Mouse (Mus musculus): ENCODE results near the gene Dlg1.
A peak's percentile ranks its signal among the peaks of the same experiment; 100 is the strongest.
"Not testable (repeated sequence)": the region's sequence is repeated elsewhere in the genome, so short reads cannot be mapped to it uniquely, and the experiment has no call there.

The Dlg1 gene

DNA sequence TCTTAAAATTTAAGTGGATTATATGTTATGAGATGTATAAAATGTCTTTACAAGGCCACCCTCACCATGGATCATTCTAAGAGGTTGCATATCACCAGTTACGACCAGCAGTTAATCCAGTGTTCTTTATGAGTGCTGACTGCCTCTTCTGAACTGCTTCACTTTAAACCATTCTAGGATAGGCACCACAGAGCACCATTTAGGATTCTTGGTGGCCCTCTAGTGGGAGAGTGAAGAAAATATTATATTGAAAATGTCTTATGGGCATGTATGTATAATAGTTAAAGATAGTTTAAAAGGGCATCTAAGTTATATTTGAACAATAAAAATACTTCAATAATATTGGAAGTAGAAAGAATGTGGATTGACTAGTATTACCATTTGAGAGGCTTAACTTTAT, 60.9 kb downstream of the Dlg1 start:
- no peaks in the 10 kb centered on the region for H3K36me3 ChIP-seq (ENCODE audit: insufficient read depth, low read length)
- H3K9me3 ChIP-seq (ENCODE audit: low read length): no peaks in the 10 kb centered on the region
- H3K27me3 ChIP-seq (ENCODE audit: insufficient read depth, low read length): no peaks in the 10 kb centered on the region
- 0 out of 2 replicates have a peak, but pooled peaks cover 4% of the 10 kb centered on the region for H3K4me1 ChIP-seq (replicated peaks; ENCODE audit: low read depth, low read length)
- no peak overlapping the region for H3K4me3 ChIP-seq (replicated peaks; ENCODE audit: low read length)
- TF ChIP-seq NANOG (IDR thresholded peaks at IDR 0.05; ENCODE audit: borderline replicate concordance, low read length) (no peak), POU5F1 (IDR thresholded peaks at IDR 0.05; ENCODE audit: borderline replicate concordance, low read length) (no peak), CTCF (conservative IDR thresholded peaks at IDR 0.05; ENCODE audit: low read length) (0 out of 2 replicates have a peak, but pooled peaks have one; percentile 25)

GRCm38 (mm10) chr16:31724818-31725217, 61.6 kb downstream of the Dlg1 start:
- TF ChIP-seq POU5F1 (IDR thresholded peaks at IDR 0.05; ENCODE audit: borderline replicate concordance, low read length): no peak
- TF ChIP-seq CTCF (conservative IDR thresholded peaks at IDR 0.05; ENCODE audit: low read length): no peak
- 0 out of 2 replicates have a peak, but pooled peaks cover under 1% of the 10 kb centered on the region for H3K4me1 ChIP-seq (replicated peaks; ENCODE audit: low read depth, low read length)
- no peaks in the 10 kb centered on the region for H3K36me3 ChIP-seq (ENCODE audit: insufficient read depth, low read length)
- H3K9me3 ChIP-seq (ENCODE audit: low read length): no peaks in the 10 kb centered on the region
- H3K4me3 ChIP-seq (replicated peaks; ENCODE audit: low read length): no peak overlapping the region
- H3K27me3 ChIP-seq (ENCODE audit: insufficient read depth, low read length): no peaks in the 10 kb centered on the region

DNA sequence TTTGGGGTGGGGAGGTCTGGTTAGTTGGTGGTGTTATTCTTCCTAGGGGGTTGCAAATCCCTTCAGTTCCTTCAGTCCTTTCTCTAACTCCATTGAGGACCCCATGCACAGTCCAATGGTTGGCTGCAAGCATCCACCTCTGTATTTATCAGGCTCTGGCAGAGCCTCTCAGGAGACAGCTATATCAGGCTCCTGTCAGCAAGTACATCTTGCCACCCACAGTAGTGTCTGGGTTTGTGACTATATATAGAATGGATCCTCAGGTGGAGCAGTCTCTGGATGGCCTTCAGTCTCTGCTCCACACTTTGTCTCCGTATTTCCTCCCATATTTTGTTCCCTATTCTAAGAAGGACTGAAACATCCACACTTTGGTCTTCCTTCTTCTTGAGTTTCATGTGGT, 67.7 kb downstream of the Dlg1 start:
- not testable (repeated sequence) for H3K4me1 ChIP-seq (replicated peaks; ENCODE audit: low read depth, low read length); H3K4me3 ChIP-seq (replicated peaks; ENCODE audit: low read length); H3K27me3 ChIP-seq (ENCODE audit: insufficient read depth, low read length); H3K9me3 ChIP-seq (ENCODE audit: low read length); H3K36me3 ChIP-seq (ENCODE audit: insufficient read depth, low read length)

GRCm38 (mm10) chr16:31737081-31737480, 73.8 kb downstream of the Dlg1 start:
- TF ChIP-seq CTCF (conservative IDR thresholded peaks at IDR 0.05; ENCODE audit: low read length): no peak
- TF ChIP-seq NANOG (IDR thresholded peaks at IDR 0.05; ENCODE audit: borderline replicate concordance, low read length): no peak
- TF ChIP-seq POU5F1 (IDR thresholded peaks at IDR 0.05; ENCODE audit: borderline replicate concordance, low read length): no peak
- Histone ChIP-seq H3K36me3 (ENCODE audit: insufficient read depth, low read length) (peaks cover 4% of the 10 kb centered on the region; the same call in 1 of the 2 replicates), H3K27me3 (ENCODE audit: insufficient read depth, low read length) (no peaks in the 10 kb centered on the region), H3K9me3 (ENCODE audit: low read length) (no peaks in the 10 kb centered on the region), H3K4me3 (replicated peaks; ENCODE audit: low read length) (no peak overlapping the region), H3K4me1 (replicated peaks; ENCODE audit: low read depth, low read length) (peaks cover 15% of the 10 kb centered on the region)

- Histone ChIP-seq H3K27me3 (ENCODE audit: insufficient read depth, low read length) (no peaks in the 10 kb centered on the region), H3K9me3 (ENCODE audit: low read length) (no peaks in the 10 kb centered on the region), H3K4me3 (replicated peaks; ENCODE audit: low read length) (no peak overlapping the region), H3K4me1 (replicated peaks; ENCODE audit: low read depth, low read length) (peaks cover 15% of the 10 kb centered on the region), H3K36me3 (ENCODE audit: insufficient read depth, low read length) (peaks cover 4% of the 10 kb centered on the region; the same call in 1 of the 2 replicates)
- TF ChIP-seq NANOG (IDR thresholded peaks at IDR 0.05; ENCODE audit: borderline replicate concordance, low read length): no peak
- no peak for TF ChIP-seq CTCF (conservative IDR thresholded peaks at IDR 0.05; ENCODE audit: low read length)
- TF ChIP-seq POU5F1 (IDR thresholded peaks at IDR 0.05; ENCODE audit: borderline replicate concordance, low read length): no peak
These were observed 74.5 kb downstream of the Dlg1 start for GRCm38 (mm10) chr16:31737761-31738160.

GRCm38 (mm10) chr16:31740271-31740670, 77.0 kb downstream of the Dlg1 start:
- Histone ChIP-seq H3K4me3 (replicated peaks; ENCODE audit: low read length) (peak overlapping the region; percentile 59), H3K27me3 (ENCODE audit: insufficient read depth, low read length) (no peaks in the 10 kb centered on the region), H3K4me1 (replicated peaks; ENCODE audit: low read depth, low read length) (peaks cover 15% of the 10 kb centered on the region), H3K9me3 (ENCODE audit: low read length) (no peaks in the 10 kb centered on the region), H3K36me3 (ENCODE audit: insufficient read depth, low read length) (peaks cover 4% of the 10 kb centered on the region; the same call in 1 of the 2 replicates)
- no peak for TF ChIP-seq CTCF (conservative IDR thresholded peaks at IDR 0.05; ENCODE audit: low read length)
- no peak for TF ChIP-seq POU5F1 (IDR thresholded peaks at IDR 0.05; ENCODE audit: borderline replicate concordance, low read length)

DNA sequence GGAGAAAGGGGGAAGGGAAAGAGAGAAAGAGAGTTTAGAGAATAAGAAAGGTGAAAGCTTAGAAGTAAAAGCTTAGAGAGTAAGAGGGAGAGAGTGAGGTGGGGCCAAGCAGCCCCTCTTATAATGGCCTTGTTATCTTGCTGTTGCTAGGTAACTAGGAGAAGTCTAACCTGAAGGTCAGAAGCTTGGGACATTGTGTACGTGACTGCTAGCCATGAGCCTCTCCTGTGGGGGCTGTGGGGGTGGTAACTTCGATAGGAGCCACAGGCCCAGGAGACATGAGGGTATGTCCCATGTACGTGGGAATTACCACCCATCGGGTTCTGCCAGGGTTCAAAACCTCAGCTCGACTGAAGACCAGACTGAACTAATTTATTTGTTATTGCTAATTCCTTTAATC, 77.5 kb downstream of the Dlg1 start:
- Histone ChIP-seq H3K27me3 (ENCODE audit: insufficient read depth, low read length) (no peaks in the 10 kb centered on the region), H3K4me3 (replicated peaks; ENCODE audit: low read length) (peak overlapping the region; percentile 59; the same call in 1 of the 2 replicates), H3K4me1 (replicated peaks; ENCODE audit: low read depth, low read length) (peaks cover 15% of the 10 kb centered on the region), H3K9me3 (ENCODE audit: low read length) (no peaks in the 10 kb centered on the region), H3K36me3 (ENCODE audit: insufficient read depth, low read length) (peaks cover 4% of the 10 kb centered on the region; the same call in 1 of the 2 replicates)
- TF ChIP-seq CTCF (conservative IDR thresholded peaks at IDR 0.05; ENCODE audit: low read length) (no peak), POU5F1 (IDR thresholded peaks at IDR 0.05; ENCODE audit: borderline replicate concordance, low read length) (no peak), NANOG (IDR thresholded peaks at IDR 0.05; ENCODE audit: borderline replicate concordance, low read length) (no peak)

DNA sequence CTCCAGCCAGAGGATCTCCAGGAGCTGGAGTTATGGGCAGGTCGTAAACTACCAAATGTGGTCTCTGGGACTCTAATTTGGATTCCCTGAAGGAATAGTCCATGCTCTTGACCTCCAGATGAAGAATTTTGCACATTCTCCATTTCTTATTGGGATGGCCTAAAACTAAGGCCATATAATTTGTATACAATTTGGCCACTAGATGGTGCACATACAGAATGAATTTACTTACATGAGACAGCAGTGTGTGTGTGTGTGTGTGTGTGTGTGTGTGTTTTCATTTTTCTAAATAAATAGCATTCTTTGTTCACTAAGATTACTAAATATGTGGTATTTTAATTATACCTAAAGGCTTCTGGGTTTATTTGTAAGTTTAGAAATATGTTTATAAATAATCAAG, 87.3 kb downstream of the Dlg1 start:
- H3K4me3 ChIP-seq (replicated peaks; ENCODE audit: low read length): no peak overlapping the region
- TF ChIP-seq NANOG (IDR thresholded peaks at IDR 0.05; ENCODE audit: borderline replicate concordance, low read length) (no peak), POU5F1 (IDR thresholded peaks at IDR 0.05; ENCODE audit: borderline replicate concordance, low read length) (no peak), CTCF (conservative IDR thresholded peaks at IDR 0.05; ENCODE audit: low read length) (peak; percentile 60)
- H3K9me3 ChIP-seq (ENCODE audit: low read length): no peaks in the 10 kb centered on the region
- H3K36me3 ChIP-seq (ENCODE audit: insufficient read depth, low read length): peaks cover 17% of the 10 kb centered on the region; the same call in 1 of the 2 replicates
- no peaks in the 10 kb centered on the region for H3K27me3 ChIP-seq (ENCODE audit: insufficient read depth, low read length)
- no peaks in the 10 kb centered on the region for H3K4me1 ChIP-seq (replicated peaks; ENCODE audit: low read depth, low read length)

DNA sequence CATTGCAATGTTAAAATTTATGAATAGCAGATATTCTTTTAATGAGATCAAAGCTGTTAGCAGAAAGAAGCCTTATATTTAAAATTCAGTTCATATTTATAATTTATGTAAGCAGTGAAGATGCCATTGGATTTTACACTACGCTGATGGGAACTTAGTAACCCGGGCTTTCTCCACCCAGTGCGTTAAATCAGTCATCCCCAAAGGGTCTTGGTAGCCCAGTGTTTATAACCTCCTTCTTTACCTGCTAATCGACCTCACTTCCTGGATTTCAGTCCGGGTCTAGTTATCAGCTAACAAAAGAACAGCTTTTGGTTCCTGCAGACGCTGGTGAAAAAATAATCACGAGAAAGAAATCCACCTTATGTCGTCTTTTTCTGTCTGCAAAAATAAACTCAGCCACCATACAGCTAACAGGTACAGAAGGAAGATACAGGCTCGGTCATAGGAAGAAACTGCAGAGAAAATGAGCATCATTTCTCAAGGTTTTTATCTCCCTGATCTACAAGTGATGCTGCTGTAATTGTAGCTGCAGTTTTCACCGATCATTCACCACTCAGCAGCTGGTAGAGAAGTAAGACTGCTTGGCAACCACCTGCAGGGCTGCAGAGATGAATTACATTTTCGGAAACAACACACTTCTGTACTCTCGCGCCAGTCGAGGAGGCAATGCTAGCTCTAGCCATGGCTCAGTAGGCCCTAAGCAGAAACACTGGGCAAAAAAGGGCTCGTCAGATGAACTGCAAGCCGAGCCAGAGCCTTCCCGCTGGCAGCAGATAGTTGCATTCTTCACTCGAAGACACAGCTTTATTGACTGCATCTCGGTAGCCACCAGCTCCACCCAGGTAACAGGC, 91.2 kb downstream of the Dlg1 start:
- H3K4me1 ChIP-seq (replicated peaks; ENCODE audit: low read depth, low read length): no peaks in the 10 kb centered on the region
- no peak overlapping the region for H3K4me3 ChIP-seq (replicated peaks; ENCODE audit: low read length)
- TF ChIP-seq POU5F1 (IDR thresholded peaks at IDR 0.05; ENCODE audit: borderline replicate concordance, low read length) (no peak), NANOG (IDR thresholded peaks at IDR 0.05; ENCODE audit: borderline replicate concordance, low read length) (no peak), CTCF (conservative IDR thresholded peaks at IDR 0.05; ENCODE audit: low read length) (no peak)
- 0 out of 2 replicates have a peak, but pooled peaks cover 5% of the 10 kb centered on the region for H3K36me3 ChIP-seq (ENCODE audit: insufficient read depth, low read length)
- no peaks in the 10 kb centered on the region for H3K27me3 ChIP-seq (ENCODE audit: insufficient read depth, low read length)
- H3K9me3 ChIP-seq (ENCODE audit: low read length): no peaks in the 10 kb centered on the region

Data from E14TG2a.4 (cell line).